7 mouse cellular contexts compared by ENCODE assay signal in genomic region chr2:74578843-74579489, GRCm38 (mm10). TPM values are rescaled to one million over a fixed set of nuclear protein-coding genes. Genes with fewer than 3 reads are reported as not detected.
DNase-seq lines count a peak whose midpoint lies in the region; ATAC-seq lines count a peak whose summit lies in the region.

Gene Lnpk (minus strand): TSS chr2:74579435.

- no peaks in the 10 kb centered on the region for H3K36me3 ChIP-seq in embryonic facial prominence, embryonic 10.5 days (replicated peaks)
- no peaks in the 10 kb centered on the region for H3K36me3 ChIP-seq in limb, embryonic 11.5 days (ENCODE audit: control insufficient read depth, insufficient read depth, low read length)
- H3K36me3 ChIP-seq in midbrain, embryonic 14.5 days (ENCODE audit: control insufficient read depth, insufficient read depth, low read length) = no peaks in the 10 kb centered on the region

- peak within 1 kb of the TSS; percentile 76 for H3K4me2 ChIP-seq in limb, embryonic 11.5 days (ENCODE audit: low read depth, severe bottlenecking)
- H3K4me2 ChIP-seq in midbrain, embryonic 14.5 days (ENCODE audit: low read length) = peak within 1 kb of the TSS; percentile 79

- under 1% methylated on average over 34 of the region's 34 CpGs for WGBS in embryonic facial prominence, embryonic 10.5 days
- WGBS in limb, embryonic 11.5 days = under 1% methylated on average over 34 of the region's 34 CpGs
- under 1% methylated on average over 34 of the region's 34 CpGs for WGBS in midbrain, embryonic 14.5 days

- peak within 1 kb of the TSS; percentile 98 for H3K4me3 ChIP-seq in embryonic facial prominence, embryonic 10.5 days
- H3K4me3 ChIP-seq in limb, embryonic 11.5 days (ENCODE audit: low read depth, low read length) = peak within 1 kb of the TSS; percentile 97
- peak within 1 kb of the TSS; percentile 91 for H3K4me3 ChIP-seq in midbrain, embryonic 14.5 days (replicated peaks; ENCODE audit: low read depth, low read length)

- peak; percentile 96 for DNase-seq in adrenal gland, postnatal 10 days
- DNase-seq in embryonic facial prominence, embryonic 10.5 days (ENCODE audit: low spot score) = peak; percentile 96
- DNase-seq in gonadal fat pad, adult 2 months (ENCODE audit: low read depth) = peak; percentile 47
- peak; percentile 91 for DNase-seq in kidney, adult 11 months
- peak; percentile 94 for DNase-seq in limb, embryonic 11.5 days (ENCODE audit: low spot score)
- peak; percentile 96 for DNase-seq in midbrain, embryonic 14.5 days
- peak; percentile 86 to 89 for DNase-seq in spleen, adult 18-20 months

- H3K9me3 ChIP-seq in embryonic facial prominence, embryonic 10.5 days = no peaks in the 10 kb centered on the region
- no peaks in the 10 kb centered on the region for H3K9me3 ChIP-seq in limb, embryonic 11.5 days (ENCODE audit: control insufficient read depth, low read length)
- no peaks in the 10 kb centered on the region for H3K9me3 ChIP-seq in midbrain, embryonic 14.5 days (ENCODE audit: control insufficient read depth, low read length)

- H3K27ac ChIP-seq in embryonic facial prominence, embryonic 10.5 days (replicated peaks) = peak within 1 kb of the TSS; percentile 91
- H3K27ac ChIP-seq in limb, embryonic 11.5 days (replicated peaks; ENCODE audit: low read depth, low read length) = peak within 1 kb of the TSS; percentile 23; the same call in 1 of the 2 replicates
- peak within 1 kb of the TSS; percentile 85 for H3K27ac ChIP-seq in midbrain, embryonic 14.5 days (replicated peaks; ENCODE audit: low read depth, low read length)

- H3K9ac ChIP-seq in limb, embryonic 11.5 days (ENCODE audit: low read length) = peak within 1 kb of the TSS; percentile 78
- H3K9ac ChIP-seq in midbrain, embryonic 14.5 days (replicated peaks; ENCODE audit: low read length) = peak within 1 kb of the TSS; percentile 90

- H3K4me1 ChIP-seq in embryonic facial prominence, embryonic 10.5 days = peaks cover 19% of the 10 kb centered on the region
- H3K4me1 ChIP-seq in limb, embryonic 11.5 days (ENCODE audit: control insufficient read depth, insufficient read depth, low read length) = no peaks in the 10 kb centered on the region
- peaks cover 11% of the 10 kb centered on the region; the same call in 1 of the 2 replicates for H3K4me1 ChIP-seq in midbrain, embryonic 14.5 days (ENCODE audit: control insufficient read depth, insufficient read depth, low read length)

- no peaks in the 10 kb centered on the region for H3K27me3 ChIP-seq in embryonic facial prominence, embryonic 10.5 days (replicated peaks; ENCODE audit: low read depth, poor library complexity, severe bottlenecking)
- H3K27me3 ChIP-seq in limb, embryonic 11.5 days (ENCODE audit: control insufficient read depth, insufficient read depth, low read length) = no peaks in the 10 kb centered on the region
- H3K27me3 ChIP-seq in midbrain, embryonic 14.5 days (ENCODE audit: control insufficient read depth, insufficient read depth, low read length) = no peaks in the 10 kb centered on the region

- ATAC-seq in limb, embryonic 11.5 days (ENCODE audit: insufficient number of reproducible peaks, low FRiP score, low TSS enrichment, low read depth) = peak; percentile 96
- peak; percentile 99 for ATAC-seq in midbrain, embryonic 14.5 days (ENCODE audit: low FRiP score, low TSS enrichment)

RNA-seq across cellular contexts. Expression of gene Lnpk, which starts in this region (rescaled TPM):
- total RNA-seq in adrenal gland, postnatal 10 days (2021) = 10 to 100 TPM; 12.2 to 21.7 TPM
- 35.2 and 35.3 TPM in 2 replicates for polyA plus RNA-seq in embryonic facial prominence, embryonic 10.5 days (2016; fragmentation: Nextera tagmentation; extraction: Ambion mirVana)
- 8.1 and 10.7 TPM in 2 replicates for polyA plus RNA-seq in gonadal fat pad, adult 2 months (2012; rRNA removed)
- polyA plus RNA-seq in limb, embryonic 11.5 days (2014; fragmentation: Nextera tagmentation; extraction: Ambion mirVana) = 48.1 and 52.2 TPM in 2 replicates
- 58.2 and 61.4 TPM in 2 replicates for polyA plus RNA-seq in midbrain, embryonic 14.5 days (2014; fragmentation: Nextera tagmentation; extraction: Ambion mirVana)

Comparison
In these comparisons a context has a peak if more than half of its experiments do, and no peak if none do; other contexts are left out.
1. Peak in every context shown above with its lines: DNase-seq, ATAC-seq, H3K4me3 ChIP-seq and H3K27ac ChIP-seq.
2. H3K27ac ChIP-seq: peak in every context shown above with its lines; median percentile 91 in embryonic facial prominence, embryonic 10.5 days; 85 in midbrain, embryonic 14.5 days; 23 in limb, embryonic 11.5 days.